Mouse (Mus musculus): ENCODE measurements around the gene Ndst4. TPM values are rescaled to one million over a fixed set of nuclear protein-coding genes. Genes with fewer than 3 reads are reported as not detected.

The Ndst4 gene
- total RNA-seq (2021) = under 1 TPM; 0.03 to 0.28 TPM
- long read RNA-seq, experiment 1 = 0 reads
- long read RNA-seq, experiment 2 = 0 reads

DNA sequence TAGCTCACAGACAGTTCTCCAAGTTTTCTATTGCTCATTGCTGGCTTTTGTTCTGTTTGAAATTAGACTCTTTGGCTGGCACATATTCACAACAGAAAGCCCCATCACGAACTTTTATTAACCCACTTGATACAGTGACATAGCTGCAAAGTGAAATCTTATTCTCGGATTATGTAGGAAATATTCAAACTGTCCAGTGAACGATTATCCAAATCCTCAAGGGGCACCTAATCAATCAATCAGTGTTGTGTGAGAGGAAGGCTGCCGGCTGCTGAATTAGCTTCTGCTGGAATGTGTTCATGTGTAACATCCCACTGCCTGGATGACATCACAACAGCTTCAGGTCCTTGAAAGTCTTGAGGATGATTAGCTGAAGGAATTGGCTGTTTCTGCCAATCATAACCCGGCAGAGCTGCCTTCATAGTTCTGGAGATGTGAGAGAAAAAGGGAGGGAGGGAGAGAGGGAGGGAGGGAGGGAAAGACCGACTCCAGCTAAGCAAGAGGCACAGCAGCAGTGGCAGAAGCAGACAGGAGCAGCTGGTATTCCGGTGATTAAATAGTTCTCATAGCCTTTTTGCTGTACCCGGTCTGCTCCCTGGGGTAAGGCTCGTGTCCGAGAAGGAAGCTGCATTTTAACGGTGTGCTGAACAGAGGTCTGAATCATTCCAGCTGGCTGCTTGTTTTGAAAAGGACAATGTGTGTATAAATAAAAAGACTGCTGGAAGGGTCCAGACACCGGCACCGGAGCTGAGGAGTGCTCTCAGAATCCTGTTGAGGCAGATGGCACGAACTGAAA lies at the start of gene Ndst4:
Gene Ndst4 (plus strand): TSS at position 476 of the 796 bp plus-strand sequence.
- Histone ChIP-seq H3K4me3 (peak within 1 kb of the TSS; percentile 66), H3K27ac (no peak within 1 kb of the TSS)
- no peak for TF ChIP-seq CTCF (IDR thresholded peaks at IDR 0.05)
- intact Hi-C loops (cut with DNase I) = no loop called here
- no peak for DNase-seq

DNA sequence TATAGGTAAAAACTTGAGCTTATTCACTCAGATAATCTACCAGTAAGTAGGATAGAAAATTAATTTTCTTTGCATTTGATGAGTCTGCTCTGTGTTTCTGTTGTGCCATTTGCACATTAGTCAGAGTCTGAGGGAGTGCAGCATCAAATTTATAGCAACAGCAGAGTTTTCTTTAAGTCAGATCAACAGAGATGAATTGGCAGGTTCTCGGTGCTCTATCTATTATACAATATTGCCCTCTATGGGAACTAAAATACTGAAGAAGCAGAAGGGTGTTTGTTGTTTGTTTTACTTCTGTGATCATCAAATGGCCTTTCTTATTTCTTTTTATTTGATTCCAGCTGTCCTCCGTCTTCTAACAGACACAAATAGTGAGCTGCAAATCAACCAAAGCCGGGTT lies 6.4 kb upstream of the Ndst4 start:
- DNase-seq = no peak
- Histone ChIP-seq H3K27ac (no peak overlapping the region), H3K4me3 (no peak overlapping the region)
- peak; percentile 25; the same call in 1 of the 2 replicates for TF ChIP-seq CTCF (IDR thresholded peaks at IDR 0.05)
- intact Hi-C loops (cut with DNase I) = no loop called here

DNA sequence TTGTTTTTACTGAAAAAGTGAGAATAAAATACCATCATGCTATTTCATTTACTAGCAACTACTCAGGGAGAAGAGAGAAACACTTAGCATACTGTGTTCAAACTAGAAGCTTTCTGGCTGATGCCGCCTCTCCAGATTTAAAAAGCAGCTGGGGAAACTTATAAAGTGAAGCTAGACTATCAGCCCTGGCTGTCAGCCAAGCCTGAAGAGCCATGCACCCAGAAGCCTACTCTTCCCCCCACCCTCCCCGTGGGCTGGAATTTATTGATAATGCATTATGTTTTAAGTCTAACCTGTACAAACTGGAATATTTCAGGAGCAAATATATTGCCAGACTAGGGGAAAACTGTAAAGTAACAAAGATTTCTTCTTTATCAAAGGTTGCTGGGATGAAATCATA lies 2.6 kb downstream of the Ndst4 start:
- Histone ChIP-seq H3K4me3 (no peak overlapping the region), H3K27ac (no peak overlapping the region)
- intact Hi-C loops (cut with DNase I) = no loop called here
- DNase-seq = no peak
- TF ChIP-seq CTCF (IDR thresholded peaks at IDR 0.05) = no peak

DNA sequence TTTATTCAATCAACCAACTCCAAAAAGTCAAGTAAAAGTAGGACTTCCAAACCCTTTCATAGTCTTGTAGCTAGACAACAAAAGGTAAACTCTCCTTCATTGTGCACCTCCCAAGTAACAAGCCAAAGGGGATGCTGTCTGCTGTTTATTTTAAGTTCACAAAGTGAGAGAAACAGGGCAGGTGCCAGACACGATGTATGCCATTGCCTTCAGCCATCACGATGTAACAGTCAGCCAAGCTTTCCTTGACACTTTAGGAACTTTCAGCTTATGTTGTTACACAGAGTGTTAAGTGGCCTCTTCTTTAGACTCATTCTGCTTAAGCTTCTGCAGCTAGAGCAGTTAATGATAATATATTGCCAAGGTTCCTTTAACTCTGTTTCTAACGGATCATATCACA lies 3.1 kb downstream of the Ndst4 start:
- intact Hi-C loops (cut with DNase I) = no loop called here
- no peak for DNase-seq
- no peak overlapping the region for H3K27ac ChIP-seq
- no peak overlapping the region for H3K4me3 ChIP-seq
- TF ChIP-seq CTCF (IDR thresholded peaks at IDR 0.05) = no peak

DNA sequence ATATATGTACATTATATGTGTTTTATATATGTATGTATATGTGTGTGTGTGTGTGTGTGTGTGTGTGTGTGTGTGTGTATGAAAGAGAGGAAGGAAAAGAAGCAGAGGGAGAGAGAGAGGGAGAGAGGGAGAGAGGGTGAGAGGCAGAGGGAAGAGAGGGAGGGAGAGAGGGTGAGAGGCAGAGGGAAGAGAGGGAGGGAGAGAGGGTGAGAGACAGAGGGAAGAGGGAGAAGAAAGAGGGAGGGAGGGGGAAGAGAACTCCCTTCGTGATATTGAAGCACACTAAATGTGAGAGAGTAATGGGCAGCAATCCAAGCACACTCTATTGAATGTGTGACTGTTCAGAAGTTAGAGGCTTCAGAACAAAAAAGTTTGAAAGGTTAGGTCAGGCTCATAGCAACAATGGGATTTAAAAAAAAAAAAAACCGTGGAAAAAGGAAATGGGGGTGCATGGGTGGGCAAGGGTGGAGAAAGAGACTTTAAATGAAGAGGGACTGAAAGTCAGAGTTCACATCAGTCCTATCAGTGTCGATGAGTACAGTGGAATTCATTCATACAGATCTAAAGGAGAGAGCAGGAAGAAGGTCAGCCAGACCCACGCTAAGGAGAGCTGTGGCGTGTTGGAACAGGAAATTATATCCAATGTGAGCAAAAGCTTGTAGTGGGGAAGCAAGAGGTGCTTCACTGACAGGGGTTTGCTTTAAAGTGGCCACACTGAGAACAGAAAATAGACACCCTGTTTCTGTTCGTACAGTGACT lies 63.2 kb downstream of the Ndst4 start:
- no peak overlapping the region for H3K4me3 ChIP-seq
- TF ChIP-seq CTCF (IDR thresholded peaks at IDR 0.05) = no peak
- DNase-seq = no peak
- intact Hi-C loops (cut with DNase I) = no loop called here
- H3K27ac ChIP-seq = no peak overlapping the region

DNA sequence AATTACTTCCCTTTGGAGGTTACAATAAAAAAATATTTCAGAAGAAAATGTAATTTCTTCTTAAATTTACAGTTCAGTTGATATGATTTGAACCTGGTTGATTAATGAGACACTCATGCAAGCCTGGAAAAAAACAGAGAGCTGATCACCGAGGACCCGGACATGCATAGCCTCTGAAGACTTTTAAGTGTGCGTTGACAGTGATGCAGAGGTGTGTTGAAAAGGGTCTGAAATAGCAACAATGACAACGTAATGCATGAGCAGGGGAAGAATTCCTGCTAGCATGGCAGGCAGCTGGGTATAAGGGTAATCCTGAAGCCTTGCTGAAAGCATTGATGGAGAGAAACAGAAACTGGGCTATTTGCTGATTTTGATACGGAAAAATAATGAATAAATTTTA lies 106.2 kb downstream of the Ndst4 start:
- H3K4me3 ChIP-seq = no peak overlapping the region
- no peak for DNase-seq
- no peak for TF ChIP-seq CTCF (IDR thresholded peaks at IDR 0.05)
- intact Hi-C loops (cut with DNase I) = no loop called here
- no peak overlapping the region for H3K27ac ChIP-seq

DNA sequence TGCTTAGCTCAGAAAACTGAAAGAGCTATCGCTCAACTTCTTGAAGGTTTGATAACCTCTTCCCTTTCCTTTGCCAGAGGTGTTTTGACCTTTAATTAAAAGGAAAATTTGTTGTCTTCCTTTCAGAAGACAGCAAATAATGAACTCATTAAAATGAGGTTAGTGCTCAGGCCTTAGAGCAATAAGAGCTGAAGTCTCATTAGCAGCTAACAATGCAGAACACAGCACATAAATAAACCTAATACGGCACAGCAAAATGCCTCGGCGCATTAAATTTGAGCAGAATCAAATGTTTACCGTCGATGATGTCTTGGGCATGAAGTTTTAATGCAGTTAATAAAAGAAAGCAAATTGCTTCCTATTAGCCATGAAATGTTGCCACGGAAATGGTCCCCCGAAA lies 129.5 kb downstream of the Ndst4 start:
- DNase-seq = no peak
- intact Hi-C loops (cut with DNase I) = no loop called here
- no peak for TF ChIP-seq CTCF (IDR thresholded peaks at IDR 0.05)

DNA sequence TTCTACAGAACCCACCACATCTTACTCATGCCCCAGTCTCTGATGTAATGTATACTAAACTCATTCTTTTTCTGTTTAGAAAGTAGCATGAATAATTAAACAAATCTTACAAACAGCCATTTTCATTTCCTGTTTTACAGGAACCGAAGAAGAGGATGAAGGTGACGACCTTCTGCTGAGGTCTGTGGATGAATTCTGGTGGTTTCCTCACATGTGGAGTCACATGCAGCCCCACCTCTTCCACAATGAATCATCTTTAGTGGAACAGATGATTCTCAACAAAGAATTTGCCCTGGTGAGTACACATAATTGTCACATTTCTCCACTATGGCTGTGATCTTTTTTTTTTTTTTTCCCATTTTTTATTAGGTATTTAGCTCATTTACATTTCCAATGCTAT lies 166.7 kb downstream of the Ndst4 start:
- no peak overlapping the region for H3K27ac ChIP-seq
- intact Hi-C loops (cut with DNase I) = no loop called here
- no peak for DNase-seq
- no peak for TF ChIP-seq CTCF (IDR thresholded peaks at IDR 0.05)
- H3K4me3 ChIP-seq = no peak overlapping the region

More for the DNA sequence above, 129.5 kb downstream of the Ndst4 start:
- H3K4me3 ChIP-seq = no peak overlapping the region
- no peak overlapping the region for H3K27ac ChIP-seq

DNA sequence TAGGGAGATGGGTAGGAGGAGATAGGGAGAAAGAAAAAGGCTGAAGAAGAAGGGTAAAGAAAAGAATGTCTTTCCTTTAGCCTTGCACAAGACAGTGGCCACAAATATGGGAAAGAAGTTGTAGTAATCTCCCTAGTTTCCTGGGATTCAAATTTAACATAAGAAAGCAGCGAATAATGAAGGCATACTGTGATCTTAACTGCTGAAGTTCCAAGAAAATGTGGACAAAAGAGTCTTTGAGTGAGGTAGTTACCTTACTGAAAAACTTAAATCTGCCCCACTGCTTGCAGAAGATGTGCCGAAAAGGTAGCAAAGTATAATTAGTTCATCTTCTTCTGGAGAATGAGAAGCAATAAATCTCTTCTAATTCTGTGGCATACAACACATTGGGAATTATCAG lies 228.4 kb downstream of the Ndst4 start:
- intact Hi-C loops (cut with DNase I) = no loop called here
- no peak overlapping the region for H3K4me3 ChIP-seq
- no peak for DNase-seq
- H3K27ac ChIP-seq = no peak overlapping the region
- TF ChIP-seq CTCF (IDR thresholded peaks at IDR 0.05) = no peak

DNA sequence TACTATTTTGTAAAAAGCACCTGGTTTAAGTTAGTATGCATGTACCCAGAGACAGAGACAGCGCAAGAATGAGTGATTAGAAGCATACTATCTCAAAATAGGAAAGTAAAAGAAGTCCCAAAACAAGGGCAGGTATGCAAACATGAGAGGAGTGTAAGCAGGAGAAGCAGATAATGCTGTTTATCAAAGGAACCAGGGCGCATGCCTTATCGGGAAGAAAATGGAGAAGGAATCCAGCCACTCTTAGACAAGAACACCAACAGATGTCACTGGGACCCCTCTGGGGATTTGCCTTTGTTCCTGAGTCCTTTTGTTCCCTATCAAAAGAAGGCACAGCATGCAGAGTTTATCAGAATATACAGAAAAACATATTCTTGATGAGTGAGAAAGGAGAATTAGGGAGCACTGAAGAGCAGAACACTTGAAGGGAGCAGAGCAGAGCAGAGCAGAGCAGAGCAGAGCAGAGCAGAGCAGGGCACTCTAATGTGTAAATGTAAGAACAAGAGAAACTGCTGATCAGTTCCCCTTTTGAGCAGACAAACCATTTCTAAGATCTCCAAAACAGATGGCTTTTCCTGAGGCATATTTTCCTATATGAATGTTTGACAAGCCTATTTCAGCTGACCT lies 251.2 kb downstream of the Ndst4 start:
- intact Hi-C loops (cut with DNase I) = no loop called here
- no peak for DNase-seq
- no peak overlapping the region for H3K27ac ChIP-seq
- TF ChIP-seq CTCF (IDR thresholded peaks at IDR 0.05) = no peak
- no peak overlapping the region for H3K4me3 ChIP-seq

DNA sequence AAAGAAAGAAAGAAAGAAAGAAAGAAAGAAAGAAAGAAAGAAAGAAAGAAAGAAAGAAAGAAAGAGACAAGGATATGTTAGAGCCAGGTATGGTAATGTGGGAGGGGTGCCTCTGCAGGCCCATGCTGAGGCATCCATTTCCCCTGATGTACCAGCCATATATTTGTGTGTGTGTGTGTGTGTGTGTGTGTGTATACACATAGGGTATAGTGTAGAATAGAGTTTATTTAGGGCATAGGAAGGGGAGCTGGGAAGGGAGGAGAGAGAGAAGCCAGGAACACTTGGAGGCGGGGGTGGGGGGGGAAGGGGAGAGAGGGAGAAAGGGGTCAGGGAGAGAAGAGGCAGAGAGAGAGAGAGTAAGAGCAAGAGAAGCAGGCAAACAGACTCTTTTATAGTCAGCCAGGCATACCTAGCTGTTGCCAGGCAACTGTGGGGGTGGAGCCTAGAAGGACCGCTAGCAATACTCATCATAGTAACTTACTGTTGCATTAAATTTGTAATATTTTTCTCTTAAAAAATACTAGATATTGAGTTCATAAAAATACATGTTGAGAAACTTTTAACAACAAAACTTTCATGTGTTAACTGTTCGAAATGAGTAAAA lies 256.3 kb downstream of the Ndst4 start:
- intact Hi-C loops (cut with DNase I) = no loop called here
- DNase-seq = no peak

DNA sequence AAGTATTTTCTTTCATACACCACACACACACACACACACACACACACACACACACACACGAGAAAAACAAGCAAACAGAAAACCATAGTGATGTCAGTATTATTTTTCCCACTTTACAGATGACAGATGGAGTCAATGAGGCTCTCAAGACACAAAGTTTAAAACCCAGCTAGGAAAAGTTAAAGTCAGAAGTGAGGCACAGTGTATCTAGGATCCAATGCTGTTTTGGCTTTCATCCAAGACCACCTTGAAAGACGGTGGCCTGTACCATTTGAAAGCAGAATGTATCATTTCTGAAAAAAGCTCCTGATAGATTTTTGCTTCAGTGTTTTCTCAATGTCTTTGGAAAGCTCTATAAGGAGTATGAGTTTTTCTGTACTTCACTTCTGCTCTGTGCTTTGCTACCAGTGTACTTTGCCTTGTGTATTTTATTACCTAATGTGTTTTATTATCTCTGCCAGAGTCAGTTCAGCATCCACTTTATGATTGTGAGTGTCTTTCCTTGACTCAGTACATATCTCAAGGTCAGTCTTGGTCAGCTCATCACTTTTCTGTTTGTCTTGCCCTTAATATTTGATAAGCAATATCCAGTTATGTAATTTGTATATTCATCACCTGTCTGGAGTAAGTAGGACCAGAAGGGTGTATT lies 257.1 kb downstream of the Ndst4 start:
- Histone ChIP-seq H3K4me3 (no peak overlapping the region), H3K27ac (no peak overlapping the region)
- DNase-seq = no peak
- no peak for TF ChIP-seq CTCF (IDR thresholded peaks at IDR 0.05)
- intact Hi-C loops (cut with DNase I) = no loop called here

More for the DNA sequence above, 256.3 kb downstream of the Ndst4 start:
- no peak for TF ChIP-seq CTCF (IDR thresholded peaks at IDR 0.05)
- Histone ChIP-seq H3K4me3 (no peak overlapping the region), H3K27ac (no peak overlapping the region)

All from gastrocnemius, adult 2 months (tissue).